Mouse (Mus musculus) heart, postnatal 0 days (tissue): ENCODE measurements around the gene Pla2r1.

Experiments used
- CTCF ChIP-seq: IDR thresholded peaks from 2 replicates; pipeline ENCODE4 v1.5.1; 2016; ENCODE audit warnings: antibody characterized with exemption, control low read depth, low read depth
- EP300 ChIP-seq: IDR thresholded peaks from 2 replicates; pipeline ENCODE4 v1.6.1; 2016; ENCODE audit warnings: antibody characterized with exemption, low read depth

DNA sequence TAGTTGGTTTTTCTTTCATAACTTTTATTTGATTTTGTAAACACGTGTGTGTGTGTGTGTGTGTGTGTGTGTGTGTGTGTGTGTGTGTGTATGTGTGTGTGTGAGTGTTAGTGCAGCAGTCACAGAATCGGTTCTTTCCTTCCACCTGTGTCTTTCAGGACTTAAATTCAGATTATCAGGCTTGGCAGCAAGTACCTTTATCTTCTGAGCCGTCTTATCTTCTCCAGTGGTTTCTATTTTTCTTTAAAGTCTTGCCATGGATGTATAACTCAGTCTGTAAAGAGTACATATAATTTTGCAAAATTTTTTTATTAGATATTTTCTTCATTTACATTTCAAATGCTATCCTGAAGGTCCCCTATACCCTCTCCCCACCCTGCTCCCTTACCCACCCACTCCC is 165.7 kb downstream of the Pla2r1 start:
- TF ChIP-seq CTCF (no peak), EP300 (no peak)
